Mouse (Mus musculus) frontal cortex, adult 2 months (tissue): Measurements from ENCODE around the gene Frmd4a. TPM values are rescaled to one million over a fixed set of nuclear protein-coding genes. Genes with fewer than 3 reads are reported as not detected.
"Not testable (repeated sequence)": the region's sequence is repeated elsewhere in the genome, so short reads cannot be mapped to it uniquely, and the experiment has no call there.

Experiments used
- DNase-seq, 2 experiments: peaks; one replicate each; pipeline ENCODE4 v3.0.0; 2022; ENCODE audit warnings: low spot score in 1 of 2; ENCODE audit errors: extremely low spot score in 1 of 2
- polyA plus RNA-seq: library from polyadenylated mRNA; depleted of rRNA; stranded (reverse); fragments of >200 nt; gene quantifications from 2 replicates; pipeline ENCODE4 v1.2.3, GENCODE M21; 2012

The Frmd4a gene
- polyA plus RNA-seq, 1 experiment: 39.5 TPM

DNA sequence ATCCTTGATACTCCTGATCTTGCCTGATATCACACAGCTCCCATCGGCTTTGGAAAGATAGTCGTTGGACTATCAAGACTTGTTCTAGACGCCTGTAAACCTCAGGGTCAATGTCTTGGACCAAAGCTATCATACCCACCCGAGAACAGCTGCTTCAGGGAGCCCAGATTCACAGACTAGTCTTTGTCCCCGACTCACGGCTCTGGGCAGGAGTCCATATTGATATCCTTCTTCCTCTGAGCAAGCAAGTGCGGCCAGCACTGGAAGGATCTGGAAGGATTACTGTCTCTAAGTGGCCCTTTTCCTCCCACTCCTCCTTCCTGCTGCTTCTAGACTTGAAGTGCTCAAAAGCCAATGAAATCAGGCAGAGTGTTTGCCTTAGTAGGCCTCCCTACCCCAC lies 575.1 kb downstream of the Frmd4a start:
- no peak for DNase-seq

DNA sequence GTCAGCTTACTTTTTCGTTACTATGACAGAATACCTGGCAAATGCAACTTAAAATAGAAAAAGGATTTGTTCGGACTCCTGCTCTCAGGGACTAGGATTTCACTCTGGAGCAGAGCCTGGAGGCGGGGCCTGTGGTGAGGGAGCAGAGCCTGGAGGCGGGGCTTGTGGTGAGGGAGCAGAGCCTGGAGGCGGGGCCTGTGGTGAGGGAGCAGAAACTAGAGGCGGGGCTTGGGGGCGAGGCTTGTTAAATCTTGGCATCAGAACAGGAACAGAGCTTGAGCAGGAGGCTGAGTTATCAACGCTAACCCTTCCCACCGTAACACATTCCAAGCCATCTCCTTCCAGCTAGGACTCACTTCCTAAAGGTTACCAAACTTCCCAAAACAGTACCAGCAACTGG lies 575.9 kb downstream of the Frmd4a start:
- DNase-seq: peak in 1 of 2 experiments; percentile 20

DNA sequence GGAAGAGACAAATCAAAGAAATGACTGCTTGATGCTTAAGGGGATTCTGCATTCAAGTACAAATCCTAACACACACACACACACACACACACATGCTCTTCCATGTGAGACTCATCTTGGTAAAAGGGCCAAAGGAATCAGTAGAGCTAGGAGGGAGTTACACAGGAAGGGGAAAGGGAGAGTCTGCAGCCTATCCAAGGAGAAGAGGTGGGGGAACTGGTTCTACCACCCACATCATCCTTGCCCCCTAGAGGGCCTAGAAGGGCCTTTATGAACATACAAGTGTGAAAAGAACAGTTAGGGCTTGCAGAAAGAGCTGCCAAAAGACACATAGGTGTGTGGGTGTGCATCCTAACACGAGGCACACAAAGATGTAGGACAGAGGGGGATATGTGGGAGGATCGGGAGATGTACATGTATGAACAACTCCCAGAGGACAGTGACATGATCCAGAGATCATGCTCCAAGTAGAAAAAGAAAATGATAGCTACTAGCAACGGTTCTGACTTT lies 576.4 kb downstream of the Frmd4a start:
- no peak for DNase-seq

DNA sequence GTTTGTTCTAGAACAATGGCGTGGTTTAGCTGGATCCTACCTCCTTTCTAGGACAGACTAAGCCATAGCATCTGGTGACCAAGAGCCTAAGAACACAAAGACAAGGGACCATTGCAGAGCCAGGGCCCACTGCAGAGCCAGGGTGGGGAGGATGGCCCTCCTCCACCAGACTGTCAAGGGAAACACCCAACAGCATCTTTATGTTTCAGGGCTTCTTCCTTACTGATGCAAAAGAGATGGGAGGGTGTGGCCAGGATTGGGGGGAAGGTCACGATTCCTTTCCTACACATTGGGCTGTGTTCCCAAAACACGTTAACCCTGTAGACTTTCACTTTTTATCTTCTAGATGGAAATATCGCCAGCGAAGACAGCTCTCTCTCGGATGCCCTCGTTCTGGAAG lies 579.5 kb downstream of the Frmd4a start:
- DNase-seq: no peak

DNA sequence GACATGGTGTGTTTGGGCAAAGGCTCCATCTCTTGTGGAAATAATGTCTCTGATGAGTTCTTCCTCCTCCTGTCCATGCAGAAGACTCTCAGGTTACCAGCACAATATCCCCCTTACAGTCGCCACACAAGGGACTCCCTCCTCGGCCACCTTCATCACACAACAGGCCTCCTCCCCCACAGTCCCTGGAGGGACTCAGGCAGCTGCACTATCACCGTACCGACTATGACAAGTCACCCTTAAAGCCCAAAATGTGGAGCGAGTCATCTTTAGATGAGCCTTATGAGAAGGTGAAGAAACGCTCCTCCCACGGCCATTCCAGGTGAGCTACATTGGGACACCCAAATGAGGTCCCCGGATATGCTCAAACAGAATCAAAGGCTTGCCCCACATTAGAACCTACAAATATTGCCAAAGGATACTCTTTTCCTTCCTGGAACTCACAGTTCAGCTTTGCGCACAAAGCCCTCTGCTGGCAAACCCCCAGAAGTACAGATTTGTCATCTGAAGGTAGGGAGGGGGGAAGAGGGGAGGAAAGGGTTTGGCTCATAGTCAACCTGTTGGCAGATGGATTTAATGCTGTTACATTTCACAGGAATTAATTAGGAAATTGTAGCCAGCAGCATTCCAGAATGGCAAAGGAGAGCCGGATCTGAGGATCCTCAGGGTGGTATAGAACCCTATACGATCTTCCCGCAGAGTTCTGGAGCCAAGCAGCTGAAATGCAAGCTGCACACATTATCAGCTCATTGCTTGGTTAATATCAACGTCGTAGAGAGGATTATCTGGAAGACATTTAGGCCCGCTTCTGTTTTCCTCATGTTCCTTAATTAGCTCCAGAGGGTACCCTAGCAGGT lies 583.7 kb downstream of the Frmd4a start:
- peak; percentile 45 to 84 for DNase-seq

DNA sequence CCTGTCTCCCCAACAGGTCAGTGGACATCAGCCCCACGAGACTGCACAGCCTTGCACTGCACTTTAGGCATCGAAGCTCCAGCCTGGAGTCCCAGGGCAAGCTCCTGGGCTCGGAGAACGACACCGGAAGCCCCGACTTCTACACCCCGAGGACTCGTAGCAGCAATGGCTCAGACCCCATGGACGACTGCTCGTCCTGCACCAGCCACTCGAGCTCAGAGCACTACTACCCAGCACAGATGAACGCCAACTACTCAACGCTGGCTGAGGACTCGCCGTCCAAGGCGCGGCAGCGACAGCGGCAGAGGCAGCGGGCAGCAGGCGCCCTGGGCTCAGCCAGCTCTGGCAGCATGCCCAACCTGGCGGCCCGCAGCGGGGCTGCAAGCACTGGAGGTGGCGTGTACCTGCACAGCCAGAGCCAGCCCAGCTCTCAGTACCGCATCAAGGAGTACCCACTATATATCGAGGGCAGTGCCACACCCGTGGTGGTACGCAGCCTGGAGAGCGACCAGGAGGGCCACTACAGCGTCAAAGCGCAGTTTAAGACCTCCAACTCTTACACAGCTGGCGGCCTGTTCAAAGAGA lies 585.9 kb downstream of the Frmd4a start:
- no peak for DNase-seq

DNA sequence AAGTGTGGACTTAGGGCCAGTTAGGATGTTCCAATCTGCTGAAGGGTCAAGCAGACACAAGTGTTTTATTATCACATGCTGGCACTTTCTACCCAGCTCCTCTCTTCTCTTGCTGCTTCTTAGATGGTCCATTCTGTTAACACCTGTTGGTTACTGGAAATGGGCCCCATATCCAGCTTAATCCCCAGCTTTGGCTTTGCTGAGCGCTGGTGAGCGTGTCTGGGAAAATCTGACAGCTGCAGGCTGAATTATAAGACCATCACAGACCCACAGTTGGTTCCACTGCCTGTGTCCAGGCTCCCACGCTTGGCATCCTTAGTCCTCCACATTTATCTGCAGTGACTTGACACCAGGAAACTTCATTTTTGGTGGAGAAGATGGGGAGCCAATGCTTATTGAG lies 589.0 kb downstream of the Frmd4a start:
- no peak for DNase-seq

DNA sequence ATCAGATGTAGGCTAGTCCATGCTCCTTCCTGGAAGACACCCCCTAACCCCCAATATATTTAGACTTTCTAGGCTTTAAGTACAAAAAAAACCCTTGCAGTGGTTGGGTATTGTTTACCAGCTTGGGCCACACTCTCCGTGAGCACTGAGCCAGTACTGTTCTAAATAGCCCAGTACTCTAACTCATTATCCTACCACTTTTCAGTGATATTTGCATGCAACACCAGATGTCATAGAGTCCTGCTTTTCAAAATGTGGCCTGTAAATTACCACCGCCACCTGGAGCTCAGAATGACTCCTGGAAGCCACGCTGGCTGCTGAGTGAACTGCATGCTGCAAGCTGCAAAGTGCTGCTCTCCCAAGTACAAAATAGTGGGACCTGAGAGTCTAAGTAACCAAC lies 590.7 kb downstream of the Frmd4a start:
- DNase-seq: no peak

DNA sequence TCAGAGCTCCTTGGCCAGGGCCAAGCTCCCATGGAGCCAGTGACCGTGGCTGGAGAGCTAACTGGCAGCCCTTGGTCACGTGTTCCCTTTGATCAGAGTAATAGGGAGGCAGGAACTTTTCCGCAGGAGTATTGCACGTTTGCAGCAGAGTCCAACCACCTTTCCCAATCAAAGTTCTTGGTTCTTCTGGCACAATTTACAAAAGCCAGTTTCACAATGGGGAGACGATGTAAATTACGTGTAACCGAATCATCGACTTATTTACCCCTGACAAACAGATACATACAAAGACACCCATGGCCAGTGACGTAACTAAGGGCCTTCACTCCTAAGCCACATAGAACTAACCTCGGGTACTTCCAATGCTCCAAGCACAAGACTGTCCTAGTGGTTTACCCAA lies 591.9 kb downstream of the Frmd4a start:
- DNase-seq: no peak

DNA sequence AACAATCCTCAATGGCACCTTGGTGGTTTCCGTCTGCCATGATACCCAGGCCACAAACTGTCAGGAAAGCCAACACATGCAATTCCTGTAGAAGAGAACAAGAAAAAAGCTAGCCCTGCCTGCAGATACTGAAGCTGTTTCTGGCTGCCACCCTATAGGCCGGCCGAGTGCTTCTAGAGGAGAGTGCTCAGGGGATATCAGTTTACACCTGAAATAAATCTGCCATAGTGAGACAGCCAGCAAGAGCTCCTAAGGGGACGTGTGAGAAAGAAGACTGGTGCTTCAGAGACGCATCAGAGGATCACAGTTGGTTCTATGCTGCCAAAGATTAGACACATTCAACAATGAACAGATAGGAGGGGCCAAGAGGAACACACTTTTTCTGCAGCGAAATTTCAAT lies 593.8 kb downstream of the Frmd4a start:
- DNase-seq: no peak

DNA sequence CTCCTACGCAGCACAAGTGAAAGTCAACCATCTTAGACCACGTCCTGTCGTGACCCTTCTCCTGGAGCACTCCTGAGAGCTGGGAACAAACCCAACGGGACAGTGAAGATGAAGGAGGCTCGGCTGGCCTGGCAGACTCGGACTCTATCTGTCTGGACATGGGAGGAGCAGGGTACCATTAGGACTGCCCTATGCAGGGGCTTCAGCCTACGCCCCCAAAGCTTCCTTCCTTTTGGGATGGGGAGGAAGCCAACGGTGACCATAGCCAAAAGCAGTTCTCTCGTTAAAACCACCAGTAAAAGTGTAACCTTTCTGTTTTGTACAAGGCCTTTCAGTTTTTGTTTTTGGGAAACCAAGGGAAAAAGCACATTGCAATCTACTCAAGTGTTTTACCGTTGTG lies 594.2 kb downstream of the Frmd4a start:
- DNase-seq: no peak

DNA sequence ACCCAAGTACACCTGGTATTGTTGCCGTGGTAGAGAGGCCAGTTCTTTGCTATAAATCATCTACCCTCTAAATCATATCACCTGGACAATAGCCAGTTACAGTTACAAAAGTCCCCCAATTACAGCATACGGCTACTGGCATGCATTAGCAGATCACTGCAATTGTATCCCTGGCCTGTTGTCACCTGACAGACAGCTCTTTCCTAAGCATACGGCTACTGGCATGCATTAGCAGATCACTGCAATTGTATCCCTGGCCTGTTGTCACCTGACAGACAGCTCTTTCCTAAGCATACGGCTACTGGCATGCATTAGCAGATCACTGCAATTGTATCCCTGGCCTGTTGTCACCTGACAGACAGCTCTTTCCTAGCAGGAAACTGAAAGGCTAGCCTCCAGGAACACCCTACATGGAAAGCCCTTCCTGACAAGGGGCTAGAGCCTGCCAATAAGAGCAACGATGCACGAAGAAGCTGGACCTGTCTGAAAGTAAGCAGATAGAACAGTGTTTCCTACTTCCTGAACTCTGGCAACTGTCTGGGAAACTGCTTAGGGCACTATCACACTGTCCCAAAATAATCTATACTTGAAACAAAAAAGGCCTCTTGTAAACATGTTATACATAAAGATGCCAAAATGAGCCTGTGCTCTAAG lies 596.9 kb downstream of the Frmd4a start:
- DNase-seq: not testable (repeated sequence)

DNA sequence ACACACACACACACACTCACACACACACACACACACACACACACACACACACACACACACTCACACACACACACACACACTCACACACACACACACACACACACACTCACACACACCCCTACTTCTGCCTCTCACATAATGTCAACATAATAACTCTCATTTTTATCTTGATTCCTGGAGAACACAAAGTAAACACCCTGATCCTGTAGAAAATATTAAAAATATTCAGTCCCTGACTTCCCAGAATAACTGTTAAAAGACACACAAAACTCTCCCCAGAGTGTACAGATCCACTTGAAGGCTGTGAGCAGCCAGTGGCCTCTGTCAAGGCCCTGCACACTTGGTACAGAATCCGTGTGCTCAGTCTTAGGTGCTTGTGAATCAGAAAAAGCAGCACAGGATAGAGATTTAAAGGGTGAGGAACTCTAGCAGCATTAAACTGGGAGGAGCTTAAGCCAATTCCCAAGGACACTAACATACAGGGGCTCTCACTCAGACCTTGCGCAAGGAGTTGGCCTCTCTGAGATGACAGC lies 597.6 kb downstream of the Frmd4a start:
- DNase-seq: no peak

DNA sequence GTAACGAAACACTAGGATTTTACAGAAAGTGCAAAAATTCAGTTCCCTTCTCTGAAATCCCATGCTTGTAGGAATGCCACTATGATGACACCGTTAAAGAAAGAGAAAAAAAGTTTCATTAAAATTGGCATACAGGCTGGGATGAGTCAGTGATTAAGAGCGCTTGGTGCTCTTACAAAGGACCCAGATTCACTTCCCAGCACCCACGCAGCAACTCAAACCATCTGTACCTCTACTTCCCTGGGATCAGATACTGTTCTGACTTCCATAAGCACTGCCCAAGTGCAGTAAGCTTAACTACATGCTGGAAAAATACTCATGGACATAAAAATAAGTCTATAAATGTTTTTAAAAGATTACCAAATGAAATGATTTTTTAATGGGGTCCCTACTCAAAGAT lies 599.5 kb downstream of the Frmd4a start:
- peak in 1 of 2 experiments; percentile 54 for DNase-seq

DNA sequence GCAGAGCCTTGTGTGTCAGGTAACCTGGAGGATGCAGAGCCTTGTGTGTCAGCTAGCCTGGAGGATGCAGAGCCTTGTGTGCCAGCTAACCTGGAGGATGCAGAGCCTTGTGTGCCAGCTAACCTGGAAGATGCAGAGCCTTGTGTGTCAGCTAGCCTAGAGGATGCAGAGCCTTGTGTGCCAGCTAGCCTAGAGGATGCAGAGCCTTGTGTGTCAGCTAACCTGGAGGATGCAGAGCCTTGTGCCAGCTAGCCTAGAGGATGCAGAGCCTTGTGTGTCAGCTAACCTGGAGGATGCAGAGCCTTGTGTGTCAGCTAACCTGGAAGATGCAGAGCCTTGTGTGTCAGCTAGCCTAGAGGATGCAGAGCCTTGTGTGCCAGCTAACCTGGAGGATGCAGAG lies 601.6 kb downstream of the Frmd4a start:
- DNase-seq: not testable (repeated sequence)

DNA sequence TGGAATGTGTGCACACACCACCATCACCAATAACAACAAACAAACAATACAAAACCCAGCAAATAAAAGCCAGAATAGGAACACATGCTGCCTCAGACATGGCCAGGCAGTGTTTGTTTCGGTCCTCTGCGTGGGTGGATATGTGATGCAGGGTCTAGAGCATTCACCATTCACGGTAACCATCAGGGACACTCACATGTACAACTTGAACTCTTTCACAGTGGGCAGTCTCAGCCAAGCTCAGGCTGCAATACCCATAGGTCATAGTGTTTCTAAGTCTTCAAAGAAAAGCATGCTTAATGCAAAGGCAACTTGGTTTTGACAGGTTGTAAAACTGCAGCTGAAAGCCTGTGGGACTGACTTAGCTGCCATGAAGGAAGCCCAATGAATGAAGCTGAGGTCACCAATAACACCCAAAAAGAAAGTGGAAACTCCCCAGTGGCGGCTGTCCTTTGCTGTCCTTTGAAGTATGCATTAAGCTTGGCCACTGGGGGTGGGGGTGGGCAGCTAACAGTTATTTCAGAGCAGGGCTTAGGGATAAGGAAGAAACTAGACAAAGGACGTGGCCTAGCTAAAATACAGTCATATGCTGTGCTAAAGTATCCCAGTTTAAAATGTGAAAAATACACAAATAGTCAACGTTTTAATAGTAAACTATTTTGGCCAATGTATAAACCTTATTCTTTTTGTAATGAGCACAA lies 602.5 kb downstream of the Frmd4a start:
- DNase-seq: no peak

DNA sequence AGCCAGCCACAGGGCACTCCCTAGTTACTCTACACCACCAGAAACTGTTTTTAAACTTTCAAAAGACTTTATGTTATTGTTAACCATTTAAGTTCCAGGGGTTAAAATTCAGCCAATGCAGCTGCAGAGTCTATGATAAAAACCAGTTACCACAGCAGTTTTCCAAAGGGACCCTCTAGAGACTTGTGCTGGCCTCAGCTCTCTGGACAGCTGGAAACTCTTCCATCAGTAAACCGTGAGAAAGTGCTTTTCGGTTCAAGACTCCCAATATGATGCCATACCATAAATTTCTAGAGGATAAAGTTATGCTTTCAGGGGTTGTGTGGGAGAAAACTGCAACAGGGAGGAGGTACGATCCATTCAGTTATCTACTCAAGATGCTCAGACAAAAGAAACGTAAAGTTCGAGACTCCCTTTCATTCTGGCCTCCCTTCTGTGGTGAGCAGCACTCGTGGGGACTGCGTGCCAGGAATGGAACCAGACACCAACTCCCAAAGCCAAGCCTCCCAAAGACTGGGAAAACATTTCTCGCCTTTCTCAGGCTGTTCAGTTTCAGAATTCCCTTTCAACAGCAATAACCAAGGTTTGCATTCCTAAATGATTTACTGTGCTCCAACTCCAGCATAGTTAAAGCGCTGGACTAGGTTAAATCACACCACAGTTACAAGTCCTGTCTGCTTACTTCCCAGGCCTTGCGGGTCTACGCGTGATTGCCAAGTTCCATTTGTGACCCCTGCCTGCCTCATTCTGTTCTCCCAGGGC lies 603.3 kb downstream of the Frmd4a start:
- no peak for DNase-seq

DNA sequence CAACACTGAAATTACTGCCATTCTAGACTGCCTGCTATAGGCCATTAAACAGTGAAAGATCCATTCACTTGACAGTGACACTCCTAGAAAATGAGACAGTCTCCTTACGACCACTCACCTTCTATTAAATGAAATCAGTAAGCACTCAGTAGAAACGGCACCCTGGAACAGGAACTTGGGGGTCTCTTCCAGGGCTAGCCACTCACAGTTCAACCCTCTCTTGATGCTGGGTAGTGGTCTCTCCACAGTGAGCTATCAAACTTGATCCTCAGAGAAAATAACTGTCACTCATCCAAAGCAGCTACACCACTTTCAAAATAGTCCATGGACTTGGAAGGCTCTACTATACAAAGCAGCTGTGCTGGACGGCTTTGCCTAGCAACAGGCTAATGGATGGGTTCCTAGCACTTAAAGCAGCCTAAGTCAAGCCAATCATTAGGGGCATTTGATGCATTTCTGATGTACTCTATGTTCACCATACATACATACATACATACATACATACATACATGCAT lies 604.0 kb downstream of the Frmd4a start:
- DNase-seq: no peak

DNA sequence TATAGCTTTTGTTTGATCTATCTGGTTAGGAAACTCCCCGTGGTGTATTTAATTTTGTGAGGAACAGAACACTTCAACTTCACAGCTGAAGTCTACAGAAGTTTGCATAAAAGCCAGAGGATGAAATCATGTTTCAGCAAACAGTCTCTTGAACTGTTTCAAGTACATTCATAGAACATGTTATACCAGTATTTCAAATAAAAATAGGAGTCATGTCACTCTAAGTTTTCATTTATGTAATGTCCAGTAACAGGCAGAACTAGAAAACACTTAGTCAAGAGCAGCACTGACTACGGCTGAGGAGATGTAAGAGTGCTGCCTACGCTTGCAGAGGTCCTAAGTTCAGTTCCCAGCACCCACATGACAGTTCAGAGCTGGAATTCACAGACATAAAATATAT lies 609.4 kb downstream of the Frmd4a start:
- DNase-seq: no peak

DNA sequence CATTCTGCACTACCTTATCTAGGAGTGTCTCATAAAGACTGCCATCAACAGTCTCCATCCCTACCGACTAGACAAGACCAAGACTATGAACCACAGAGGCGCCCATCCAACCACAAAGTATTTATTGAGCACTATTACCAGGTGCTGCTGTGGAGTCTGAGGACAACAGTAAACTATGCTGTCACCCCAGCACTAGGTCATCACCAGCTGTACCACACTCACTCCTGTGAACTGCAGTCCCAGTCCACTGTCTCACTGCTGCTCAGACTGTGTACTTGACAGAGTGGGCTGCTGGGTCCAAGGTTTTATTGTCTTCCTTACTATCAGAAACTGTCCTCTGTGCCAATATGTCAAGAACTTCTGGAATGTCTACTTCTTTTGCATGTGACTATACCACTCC lies 611.4 kb downstream of the Frmd4a start:
- no peak for DNase-seq
